Mouse (Mus musculus): ENCODE measurements at regions not wholly inside any gene's neighbourhood (a gene's known extent, or its start where the extent isn't known, plus 50 kb on each side); places are given as distances from the start of the nearest gene placed in this dataset.

DNA sequence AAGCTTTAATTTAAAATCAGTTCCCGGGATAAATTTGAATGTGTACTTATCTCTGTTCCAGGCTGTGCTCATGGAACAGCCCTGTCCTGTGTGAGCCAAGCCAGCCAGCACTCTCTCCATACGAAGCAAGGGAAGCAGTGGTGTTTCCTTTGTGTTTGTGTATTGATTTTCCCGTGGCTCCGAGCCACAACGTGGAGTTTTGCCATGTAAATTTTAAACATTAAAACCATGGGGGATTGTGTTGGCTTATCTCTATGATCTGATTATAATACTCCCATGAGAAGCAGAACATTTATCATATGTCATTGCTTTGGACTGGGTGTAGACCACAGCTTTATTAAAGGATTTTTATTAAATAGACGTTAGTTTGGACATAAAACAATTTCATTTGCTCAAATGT, 106.1 kb upstream of the Npvf start:
- 49% methylated on average over 6 of the region's 6 CpGs for WGBS
- no peak for ATAC-seq (ENCODE audit: low FRiP score)
- H3K9ac ChIP-seq, result no peak overlapping the region

DNA sequence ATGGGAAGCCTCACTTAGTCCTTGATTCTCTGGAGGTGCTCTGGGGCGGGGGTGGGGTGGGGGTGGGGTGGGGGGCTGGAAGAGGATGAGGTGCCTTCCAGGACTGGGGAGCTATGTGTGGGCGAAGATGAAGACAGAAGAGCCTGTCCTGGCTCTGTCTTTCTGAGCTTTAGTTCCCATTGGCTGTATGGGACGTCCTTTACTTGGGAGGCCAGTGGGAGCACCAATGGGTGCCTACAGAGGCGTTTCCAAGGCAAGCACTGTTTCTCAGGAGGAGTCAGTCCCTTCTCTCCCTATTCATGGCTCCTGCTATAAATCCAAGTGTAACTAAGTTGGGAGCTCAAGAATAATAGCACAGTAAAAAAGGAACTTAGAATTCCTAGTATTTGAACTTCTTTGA, 108.9 kb upstream of the Npvf start:
- ATAC-seq (ENCODE audit: low FRiP score), result 0 out of 2 replicates have a peak, but pooled peaks have one; percentile 61
- Histone ChIP-seq H3K27ac (no peak overlapping the region), H3K4me1 (replicated peaks) (peaks cover 13% of the 10 kb centered on the region), H3K4me3 (no peak overlapping the region), H3K9me3 (no peaks in the 10 kb centered on the region), H3K4me2 (no peak overlapping the region), H3K27me3 (no peaks in the 10 kb centered on the region), H3K9ac (no peak overlapping the region), H3K36me3 (no peaks in the 10 kb centered on the region)
- 53% methylated on average over 4 of the region's 4 CpGs for WGBS

More for the DNA sequence above, 106.1 kb upstream of the Npvf start:
- Histone ChIP-seq H3K27ac (no peak overlapping the region), H3K36me3 (no peaks in the 10 kb centered on the region), H3K4me1 (replicated peaks) (no peaks in the 10 kb centered on the region), H3K27me3 (no peaks in the 10 kb centered on the region), H3K4me3 (no peak overlapping the region), H3K4me2 (no peak overlapping the region), H3K9me3 (no peaks in the 10 kb centered on the region)

DNA sequence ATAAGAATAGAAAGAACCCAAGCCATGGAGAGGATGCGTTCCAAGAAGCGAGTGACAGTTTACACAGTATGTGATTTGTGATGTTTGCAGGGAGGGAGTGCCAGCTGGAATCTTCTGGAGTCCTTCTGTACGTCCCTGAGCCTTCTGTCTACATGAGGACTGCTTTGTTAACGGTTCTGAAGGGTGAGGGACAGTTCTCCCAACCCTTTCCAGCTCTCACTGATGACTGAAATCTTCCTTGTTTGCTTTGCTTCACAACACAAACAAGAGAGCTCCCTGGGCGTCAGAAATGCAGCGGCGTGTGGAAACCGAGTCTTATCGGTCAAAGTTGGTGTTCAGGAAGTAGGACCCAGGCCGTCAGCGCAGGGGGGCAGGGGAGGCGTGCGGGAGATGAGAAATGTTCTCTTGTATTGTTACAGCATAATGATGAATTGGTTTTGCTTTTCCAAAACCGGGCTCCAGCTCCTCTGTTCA, 112.2 kb upstream of the Npvf start:
- 0 out of 2 replicates have a peak, but pooled peaks have one; percentile 43 for ATAC-seq (ENCODE audit: low FRiP score)
- Histone ChIP-seq H3K4me3 (no peak overlapping the region), H3K27me3 (no peaks in the 10 kb centered on the region), H3K9ac (no peak overlapping the region), H3K9me3 (no peaks in the 10 kb centered on the region), H3K27ac (peak overlapping the region; percentile 78), H3K4me2 (peak overlapping the region; percentile 23), H3K4me1 (replicated peaks) (peaks cover 13% of the 10 kb centered on the region), H3K36me3 (no peaks in the 10 kb centered on the region)
- 32% methylated on average over 14 of the region's 14 CpGs for whole genome bisulfite sequencing

DNA sequence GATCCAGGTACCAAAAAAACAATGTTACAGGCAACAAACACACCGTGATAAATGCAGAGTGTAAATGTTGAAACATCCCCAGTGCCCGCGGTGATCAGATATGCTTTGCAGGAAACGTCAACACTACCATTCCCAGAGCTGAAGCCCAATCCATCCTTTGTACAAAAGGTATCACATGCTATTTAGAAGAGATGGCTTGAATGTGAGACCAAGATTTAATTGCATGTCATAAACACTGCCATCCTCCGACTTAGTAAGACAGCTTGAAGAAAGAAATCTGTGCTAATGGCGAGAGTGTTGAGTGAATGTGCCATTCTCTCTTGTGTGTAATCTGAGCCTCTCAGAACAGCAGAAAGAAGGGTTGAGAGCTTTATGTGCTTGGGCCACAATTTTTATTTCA, 112.9 kb upstream of the Npvf start:
- no peak for ATAC-seq (ENCODE audit: low FRiP score)

DNA sequence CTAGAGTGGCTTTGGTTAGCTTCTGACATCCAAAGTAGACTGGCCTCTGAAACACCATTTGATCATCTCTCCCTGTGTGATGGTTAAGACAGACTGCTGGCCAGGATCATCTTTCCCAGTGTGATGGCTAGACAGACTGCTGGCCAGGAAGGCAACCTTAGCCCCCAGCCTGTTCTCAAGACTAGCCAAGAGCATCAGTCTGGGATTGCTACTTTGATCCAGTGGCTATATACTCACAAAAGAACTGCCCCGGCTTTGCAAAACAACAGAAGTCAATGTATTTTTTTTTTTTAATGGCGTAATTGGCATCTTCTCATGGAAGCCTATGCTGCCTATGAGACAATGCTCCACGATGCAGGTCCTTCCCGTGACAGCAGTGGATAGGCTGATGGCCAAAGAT, 113.6 kb upstream of the Npvf start:
- no peaks in the 10 kb centered on the region for H3K27me3 ChIP-seq
- no peaks in the 10 kb centered on the region for H3K9me3 ChIP-seq
- 96% methylated on average over 4 of the region's 4 CpGs for WGBS
- no peaks in the 10 kb centered on the region for H3K36me3 ChIP-seq
- peaks cover 13% of the 10 kb centered on the region for H3K4me1 ChIP-seq (replicated peaks)
- no peak overlapping the region for H3K4me3 ChIP-seq
- ATAC-seq (ENCODE audit: low FRiP score), result no peak
- H3K27ac ChIP-seq, result peak overlapping the region; percentile 40; the same call in 1 of the 2 replicates
- no peak overlapping the region for H3K9ac ChIP-seq
- no peak overlapping the region for H3K4me2 ChIP-seq

More for the DNA sequence above, 112.9 kb upstream of the Npvf start:
- H3K36me3 ChIP-seq, result no peaks in the 10 kb centered on the region
- H3K27me3 ChIP-seq, result no peaks in the 10 kb centered on the region
- 29% methylated on average over 6 of the region's 6 CpGs for WGBS
- no peaks in the 10 kb centered on the region for H3K9me3 ChIP-seq
- peak overlapping the region; percentile 78 for H3K27ac ChIP-seq
- no peak overlapping the region for H3K4me3 ChIP-seq
- H3K4me2 ChIP-seq, result no peak overlapping the region
- peaks cover 13% of the 10 kb centered on the region for H3K4me1 ChIP-seq (replicated peaks)
- no peak overlapping the region for H3K9ac ChIP-seq

DNA sequence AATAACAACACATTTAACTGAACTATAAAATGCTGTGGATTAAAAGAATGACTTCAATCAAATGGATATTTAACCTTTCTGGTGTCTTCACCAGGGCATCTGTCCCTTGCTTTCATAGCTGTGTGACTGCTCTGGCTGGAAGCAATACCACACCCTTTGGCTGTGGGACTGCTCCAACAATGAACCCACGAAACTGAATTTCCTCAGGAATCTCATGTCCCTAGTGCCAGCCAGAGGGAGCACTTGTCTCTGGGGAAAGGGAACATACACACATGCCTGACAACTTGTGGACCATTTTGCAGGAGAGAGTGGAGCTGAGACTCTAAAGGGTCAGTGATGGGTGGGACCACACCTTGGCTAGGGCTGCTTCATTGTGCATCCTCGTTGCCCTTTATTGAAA, 114.9 kb upstream of the Npvf start:
- no peak for ATAC-seq (ENCODE audit: low FRiP score)
- Histone ChIP-seq H3K4me2 (no peak overlapping the region), H3K36me3 (no peaks in the 10 kb centered on the region), H3K9me3 (no peaks in the 10 kb centered on the region), H3K4me3 (no peak overlapping the region), H3K27ac (no peak overlapping the region), H3K9ac (no peak overlapping the region), H3K4me1 (replicated peaks) (peaks cover 13% of the 10 kb centered on the region), H3K27me3 (no peaks in the 10 kb centered on the region)
- WGBS, result 90% methylated on average over 2 of the region's 2 CpGs

DNA sequence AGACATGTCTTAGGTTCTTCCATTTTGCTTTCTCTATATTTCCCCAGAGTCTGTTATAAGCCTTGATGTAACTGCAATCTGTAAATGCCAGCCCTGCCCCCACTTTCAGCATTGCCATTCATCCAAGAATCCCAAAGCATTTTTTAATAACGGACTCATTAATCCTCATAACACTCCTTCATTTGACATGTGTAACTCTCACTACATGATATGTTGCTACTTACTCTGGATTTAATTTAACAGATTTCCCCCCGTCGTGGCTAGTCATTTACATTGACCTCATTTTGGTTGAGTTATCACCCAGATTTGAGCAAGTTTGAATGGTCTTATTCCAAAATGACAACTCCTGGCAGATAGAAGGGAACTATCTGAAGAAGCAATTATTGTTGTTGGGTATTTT, 116.2 kb upstream of the Npvf start:
- no peaks in the 10 kb centered on the region for H3K9me3 ChIP-seq

DNA sequence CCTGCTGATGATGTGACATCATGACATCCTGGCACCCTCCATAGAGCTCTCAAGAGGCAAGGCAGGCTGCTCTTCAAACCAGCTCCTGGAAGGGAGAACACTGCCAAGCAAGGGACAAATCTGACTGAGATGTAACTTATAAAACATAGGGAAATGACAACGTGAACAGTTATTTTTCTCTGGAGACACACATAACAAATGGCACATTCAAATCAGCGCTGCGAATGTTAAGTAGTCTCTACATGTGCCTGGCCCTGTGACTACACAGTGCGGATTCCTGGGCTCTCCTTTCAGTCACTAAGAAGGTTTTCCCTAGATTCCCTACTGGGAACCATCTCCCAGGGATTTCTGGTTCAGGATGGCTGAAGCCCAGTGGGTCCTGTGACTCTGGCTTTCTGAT, 121.4 kb upstream of the Npvf start:
- H3K4me2 ChIP-seq, result no peak overlapping the region
- H3K9me3 ChIP-seq, result no peaks in the 10 kb centered on the region
- H3K4me1 ChIP-seq (replicated peaks), result peaks cover 38% of the 10 kb centered on the region
- ATAC-seq (ENCODE audit: low FRiP score), result no peak
- 27% methylated on average over 4 of the region's 4 CpGs for WGBS
- H3K27me3 ChIP-seq, result no peaks in the 10 kb centered on the region
- H3K27ac ChIP-seq, result peak overlapping the region; percentile 96
- 0 out of 2 replicates have a peak overlapping the region, but pooled peaks have one; percentile 35 for H3K9ac ChIP-seq
- no peaks in the 10 kb centered on the region for H3K36me3 ChIP-seq
- no peak overlapping the region for H3K4me3 ChIP-seq

More for the DNA sequence above, 116.2 kb upstream of the Npvf start:
- no peaks in the 10 kb centered on the region for H3K36me3 ChIP-seq
- no peak overlapping the region for H3K4me3 ChIP-seq
- H3K4me1 ChIP-seq (replicated peaks), result peaks cover 19% of the 10 kb centered on the region
- ATAC-seq (ENCODE audit: low FRiP score), result no peak
- WGBS, result 66% methylated on average over 3 of the region's 3 CpGs
- no peak overlapping the region for H3K27ac ChIP-seq
- no peaks in the 10 kb centered on the region for H3K27me3 ChIP-seq
- no peak overlapping the region for H3K9ac ChIP-seq
- no peak overlapping the region for H3K4me2 ChIP-seq

DNA sequence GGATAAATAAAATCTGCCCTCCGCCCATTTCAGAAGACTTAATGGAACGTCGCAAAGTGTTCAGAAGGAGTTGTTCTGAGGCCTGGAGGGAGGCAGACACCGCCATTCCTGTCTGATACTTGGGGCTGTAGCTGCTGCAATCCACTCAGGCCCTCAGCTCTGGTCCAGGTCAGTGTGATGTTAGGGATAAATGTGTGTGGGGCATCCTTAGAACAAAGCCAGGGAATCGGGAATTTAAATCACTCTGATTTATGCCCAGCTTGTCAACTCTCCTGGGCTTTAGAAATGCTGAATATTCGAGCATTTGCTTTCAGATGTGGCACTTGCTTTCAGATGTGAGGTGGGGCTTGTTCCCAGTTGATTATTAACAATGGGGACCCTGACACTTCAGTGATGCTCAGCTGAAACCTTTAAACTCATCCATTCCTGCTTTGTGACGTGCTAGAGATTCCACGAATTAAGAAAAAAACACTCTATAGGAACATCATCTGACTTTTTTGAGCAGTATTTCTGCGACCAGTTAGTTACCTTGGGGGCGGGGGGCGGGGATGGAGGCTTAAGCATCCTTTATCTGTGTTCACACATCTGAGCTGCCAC, 122.1 kb upstream of the Npvf start:
- no peak overlapping the region for H3K4me3 ChIP-seq
- H3K4me1 ChIP-seq (replicated peaks), result peaks cover 38% of the 10 kb centered on the region
- no peaks in the 10 kb centered on the region for H3K9me3 ChIP-seq
- peak overlapping the region; percentile 96 for H3K27ac ChIP-seq
- ATAC-seq (ENCODE audit: low FRiP score), result peak; percentile 14; the same call in 1 of the 2 replicates
- H3K27me3 ChIP-seq, result no peaks in the 10 kb centered on the region
- peak overlapping the region; percentile 28 for H3K4me2 ChIP-seq
- 17% methylated on average over 11 of the region's 11 CpGs for WGBS
- H3K9ac ChIP-seq, result peak overlapping the region; percentile 35; the same call in 1 of the 2 replicates
- H3K36me3 ChIP-seq, result no peaks in the 10 kb centered on the region

DNA sequence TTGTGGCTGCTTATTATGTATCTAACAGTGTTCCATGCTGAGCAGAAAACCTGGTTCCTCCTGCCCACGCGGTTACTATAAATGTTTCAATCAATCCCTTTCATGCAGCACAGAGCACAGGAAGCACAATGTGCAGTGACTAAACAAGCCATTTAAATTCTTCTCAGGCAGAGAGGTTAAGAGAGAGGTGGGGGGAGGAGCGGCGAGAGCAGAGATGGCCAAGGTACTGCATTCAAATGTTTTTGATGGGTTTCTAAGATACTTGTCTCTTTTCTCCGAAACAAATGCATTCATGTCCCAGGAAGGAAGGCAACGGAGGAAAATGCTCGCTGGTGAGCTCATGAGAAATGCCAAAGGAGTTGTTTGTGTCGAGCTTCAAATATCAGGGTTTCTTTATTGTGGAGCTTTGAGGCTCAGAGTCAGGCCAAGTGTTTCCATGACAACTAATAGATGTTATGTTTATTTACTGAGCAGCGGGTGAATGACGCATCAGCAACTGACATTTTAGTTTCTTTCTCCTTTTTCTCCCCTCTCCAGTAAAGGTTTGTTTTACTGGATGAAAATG, 122.8 kb upstream of the Npvf start:
- Histone ChIP-seq H3K36me3 (no peaks in the 10 kb centered on the region), H3K4me2 (peak overlapping the region; percentile 28), H3K27me3 (no peaks in the 10 kb centered on the region), H3K4me1 (replicated peaks) (peaks cover 40% of the 10 kb centered on the region), H3K9me3 (no peaks in the 10 kb centered on the region), H3K4me3 (no peak overlapping the region), H3K9ac (peak overlapping the region; percentile 35; the same call in 1 of the 2 replicates), H3K27ac (peak overlapping the region; percentile 96)
- peak; percentile 94 for ATAC-seq (ENCODE audit: low FRiP score)
- WGBS, result 3% methylated on average over 10 of the region's 10 CpGs

DNA sequence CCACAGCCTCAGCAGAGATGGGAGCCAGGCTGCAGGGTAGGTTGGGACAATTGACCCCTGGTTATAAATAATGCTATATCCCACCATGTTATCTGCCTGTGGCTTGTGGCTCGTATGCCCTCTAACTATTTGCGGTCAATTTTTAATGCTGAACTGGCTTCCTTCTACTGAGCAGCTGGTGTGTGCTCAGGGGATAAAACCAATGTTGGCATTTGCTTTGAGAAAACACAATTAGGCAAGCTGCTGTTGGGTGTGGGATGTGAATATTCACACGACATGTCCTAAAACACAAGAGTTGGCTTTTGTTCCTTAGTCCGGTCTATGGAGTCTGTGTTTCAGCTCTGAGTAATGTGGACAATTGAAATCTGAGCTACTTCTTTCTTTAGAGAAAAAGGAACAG, 123.6 kb upstream of the Npvf start:
- no peak for ATAC-seq (ENCODE audit: low FRiP score)
- no peak overlapping the region for H3K4me3 ChIP-seq
- no peak overlapping the region for H3K9ac ChIP-seq
- H3K27ac ChIP-seq, result peak overlapping the region; percentile 96
- peaks cover 46% of the 10 kb centered on the region for H3K4me1 ChIP-seq (replicated peaks)
- no peaks in the 10 kb centered on the region for H3K9me3 ChIP-seq
- no peaks in the 10 kb centered on the region for H3K27me3 ChIP-seq
- H3K4me2 ChIP-seq, result no peak overlapping the region
- no peaks in the 10 kb centered on the region for H3K36me3 ChIP-seq
- 24% methylated on average over 4 of the region's 4 CpGs for WGBS

DNA sequence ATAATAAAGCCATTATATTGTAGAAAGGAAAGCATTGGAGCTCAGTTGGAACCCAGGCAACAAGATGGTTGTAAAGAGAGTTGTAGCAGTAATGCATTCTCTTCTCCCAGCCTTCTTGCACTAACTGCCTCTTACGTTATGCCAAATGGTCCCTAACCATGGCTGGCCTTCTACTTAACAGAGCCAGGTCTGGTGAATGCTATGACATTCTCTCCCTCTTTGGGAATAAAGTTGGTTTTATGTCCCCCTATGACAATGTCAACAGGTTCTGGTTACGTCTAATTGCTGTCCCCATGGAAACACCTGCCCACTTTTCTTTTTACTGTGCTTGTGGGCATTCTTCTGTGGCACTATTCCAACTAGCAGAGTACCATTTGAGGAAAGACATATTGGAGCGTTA, 126.4 kb upstream of the Npvf start:
- ATAC-seq (ENCODE audit: low FRiP score), result no peak
- no peaks in the 10 kb centered on the region for H3K36me3 ChIP-seq
- no peaks in the 10 kb centered on the region for H3K9me3 ChIP-seq
- no peak overlapping the region for H3K9ac ChIP-seq
- H3K4me2 ChIP-seq, result no peak overlapping the region
- no peaks in the 10 kb centered on the region for H3K27me3 ChIP-seq
- no peak overlapping the region for H3K27ac ChIP-seq
- no peak overlapping the region for H3K4me3 ChIP-seq
- WGBS, result 83% methylated on average over 3 of the region's 3 CpGs
- peaks cover 46% of the 10 kb centered on the region for H3K4me1 ChIP-seq (replicated peaks)

DNA sequence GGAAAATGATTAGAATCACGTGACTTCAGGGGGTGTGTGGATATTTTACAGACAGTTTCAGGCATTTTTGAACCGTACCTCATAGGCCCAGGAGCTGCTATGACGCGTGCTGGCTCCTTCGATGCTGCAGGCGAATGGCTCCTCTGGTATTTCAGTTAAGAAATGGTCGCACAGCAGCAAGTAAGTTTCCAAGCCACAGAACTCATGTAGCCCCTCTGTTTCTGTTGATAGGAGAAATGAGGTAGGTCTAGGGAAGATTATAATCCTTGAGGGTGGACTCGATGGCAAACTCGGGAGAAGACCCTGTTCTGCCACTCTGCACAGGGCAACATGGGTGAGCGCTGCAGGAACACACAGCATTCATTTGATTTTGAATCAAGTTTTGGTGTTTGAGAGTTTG, 127.0 kb upstream of the Npvf start:
- Histone ChIP-seq H3K9me3 (no peaks in the 10 kb centered on the region), H3K27ac (no peak overlapping the region), H3K9ac (no peak overlapping the region), H3K36me3 (no peaks in the 10 kb centered on the region), H3K4me3 (no peak overlapping the region), H3K27me3 (no peaks in the 10 kb centered on the region), H3K4me1 (replicated peaks) (peaks cover 40% of the 10 kb centered on the region), H3K4me2 (no peak overlapping the region)
- 93% methylated on average over 10 of the region's 10 CpGs for WGBS
- ATAC-seq (ENCODE audit: low FRiP score), result no peak

Measured in hindbrain, embryonic 13.5 days (tissue).